Mouse (Mus musculus): Measurements from ENCODE around the gene Crocc.

Gene Crocc

DNA sequence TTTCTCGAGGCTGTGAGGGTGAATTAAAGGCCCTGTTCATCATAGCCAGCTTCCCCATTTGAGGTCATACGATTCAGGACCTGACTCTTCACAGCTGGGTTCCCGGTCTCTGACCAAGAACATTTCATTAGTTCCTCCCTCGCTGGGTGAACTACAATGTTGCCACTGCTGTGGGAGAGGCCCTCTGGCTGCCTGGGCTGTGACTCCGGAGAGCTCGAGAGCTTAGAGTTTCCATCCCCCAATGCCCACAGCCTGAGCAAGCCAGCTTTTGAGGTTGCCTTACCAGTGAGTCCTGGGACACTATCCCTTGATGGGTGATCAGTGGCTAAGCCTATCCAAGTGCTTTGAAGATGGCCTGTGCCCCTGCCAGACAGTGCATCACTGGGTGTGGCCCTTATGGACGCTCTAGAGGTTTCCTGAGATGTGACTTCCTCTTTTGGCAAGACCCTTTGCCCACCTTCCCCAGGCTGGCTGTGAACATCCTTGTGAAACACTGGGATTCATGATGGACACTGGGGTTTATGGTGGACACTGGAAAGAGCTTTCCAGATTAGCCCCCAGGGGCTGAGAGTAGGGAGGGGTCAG, 71.6 kb downstream of the Crocc start:
- no peak for ATAC-seq (ENCODE audit: insufficient number of reproducible peaks, low FRiP score, low TSS enrichment)

- ATAC-seq (ENCODE audit: insufficient number of reproducible peaks, low FRiP score, low TSS enrichment): no peak
These were observed 72.9 kb downstream of the Crocc start for GRCm38 (mm10) chr4:140987476-140987875.

DNA sequence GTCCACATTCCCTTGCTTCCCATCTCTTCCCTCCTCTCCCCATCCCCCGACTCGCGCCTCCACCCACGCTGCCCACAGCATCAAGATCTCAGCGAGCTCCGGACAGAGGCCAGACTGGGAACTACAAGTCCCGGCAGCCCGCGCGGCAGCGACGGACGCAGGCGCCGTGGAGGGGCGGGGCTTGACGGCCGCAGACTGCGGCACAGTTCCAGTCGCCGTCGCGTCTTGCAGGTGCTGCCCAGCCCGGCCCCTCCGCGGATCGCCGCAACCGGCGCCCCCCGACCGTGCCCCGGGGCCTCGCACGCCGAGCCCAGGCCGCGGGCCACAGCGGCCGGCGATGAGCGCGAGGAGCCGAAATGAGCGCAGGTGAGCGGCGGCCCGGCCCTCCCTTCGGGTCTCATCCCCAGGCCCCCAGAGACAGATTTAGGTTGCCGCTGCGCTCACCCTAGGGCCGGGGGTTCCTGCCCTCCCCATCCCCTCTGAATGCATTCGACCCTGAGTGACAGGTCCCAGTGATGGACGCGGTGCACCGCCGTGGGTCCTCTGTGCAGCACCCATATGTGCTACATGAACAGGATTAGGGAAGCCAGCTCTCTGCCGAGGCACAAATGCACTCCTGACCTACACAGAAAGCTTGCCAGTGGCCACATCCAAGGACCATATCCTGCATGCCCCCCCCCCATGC, 73.5 kb downstream of the Crocc start, which contains the start of gene Atp13a2:
Atp13a2 (plus strand) TSS at position 163 of the 685 bp plus-strand sequence.
- peak; percentile 88 for ATAC-seq (ENCODE audit: insufficient number of reproducible peaks, low FRiP score, low TSS enrichment)

DNA sequence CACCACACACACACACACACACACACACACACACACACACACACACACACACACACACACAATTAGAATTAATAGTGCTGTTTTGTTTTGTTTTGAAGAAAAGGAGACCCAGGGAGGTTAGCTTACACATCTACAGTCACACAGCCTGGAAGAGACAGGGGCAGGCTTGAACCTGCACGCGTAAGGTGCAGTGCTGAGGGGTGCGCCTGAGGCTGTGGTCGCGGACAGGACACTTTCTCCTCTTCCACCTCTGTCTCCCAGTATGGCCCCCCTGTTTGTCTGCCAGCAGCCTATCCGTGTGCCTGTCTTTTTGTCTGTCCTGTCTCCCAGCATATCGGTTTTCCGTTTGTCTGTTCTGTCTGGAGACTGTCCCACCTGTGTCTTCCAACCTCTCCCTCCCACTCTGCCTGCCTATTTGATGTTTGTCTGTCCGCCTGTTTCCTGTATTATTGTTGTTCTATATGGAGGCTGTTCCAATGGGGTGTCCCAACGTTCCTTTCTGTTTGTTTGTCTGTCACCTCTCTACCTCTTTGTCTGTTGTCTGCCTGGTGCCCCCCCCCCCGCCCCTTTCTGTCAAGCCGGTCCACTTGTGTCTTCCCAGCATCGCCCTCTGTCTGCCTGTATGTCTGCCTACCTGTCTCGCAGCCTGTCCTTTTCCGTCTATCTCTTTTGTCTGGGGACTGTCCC, 74.2 kb downstream of the Crocc start:
- no peak for ATAC-seq (ENCODE audit: insufficient number of reproducible peaks, low FRiP score, low TSS enrichment)

GRCm38 (mm10) chr4:140984544-140984943, 75.8 kb downstream of the Crocc start:
- ATAC-seq (ENCODE audit: insufficient number of reproducible peaks, low FRiP score, low TSS enrichment): no peak

DNA sequence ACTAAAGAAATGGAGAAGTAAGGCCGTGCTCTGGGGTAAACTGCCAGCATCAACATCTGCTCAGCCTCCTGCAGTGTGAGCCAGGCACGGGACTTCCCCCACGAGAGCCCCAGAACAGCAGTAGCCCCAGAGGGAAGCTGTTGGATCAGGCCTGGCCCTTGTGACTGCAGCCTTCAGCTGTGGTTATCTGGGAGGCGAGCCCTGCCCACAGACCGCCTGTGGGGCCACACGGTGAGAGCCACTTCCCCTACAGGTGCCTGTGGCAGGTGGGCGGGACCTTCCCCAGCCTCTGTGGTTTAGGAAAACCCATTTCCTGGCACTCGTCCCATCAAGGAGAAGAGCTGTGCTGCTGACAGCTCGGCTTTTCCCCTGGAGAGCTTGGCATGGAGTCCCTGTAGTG, 76.9 kb downstream of the Crocc start:
- ATAC-seq (ENCODE audit: insufficient number of reproducible peaks, low FRiP score, low TSS enrichment): no peak

DNA sequence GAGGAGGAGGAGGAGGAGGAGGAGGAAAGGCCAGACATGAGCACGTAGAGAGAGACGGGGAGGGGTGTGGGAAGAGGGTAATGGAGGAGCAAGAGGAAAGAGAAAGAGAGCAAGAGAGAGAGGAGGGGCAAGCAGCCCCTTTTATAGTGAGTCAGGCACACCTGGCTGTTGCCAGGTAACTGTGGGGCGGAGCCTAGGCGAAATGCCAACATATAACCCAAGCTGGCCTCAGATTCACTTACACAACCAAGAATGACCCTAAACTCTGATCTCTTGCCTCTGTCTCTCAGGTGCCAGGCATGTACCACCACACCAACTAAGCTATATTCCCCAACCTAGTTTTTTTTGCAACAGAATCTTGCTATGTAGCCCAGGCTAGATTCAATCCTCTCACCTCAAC, 77.5 kb downstream of the Crocc start:
- ATAC-seq (ENCODE audit: insufficient number of reproducible peaks, low FRiP score, low TSS enrichment): no peak

DNA sequence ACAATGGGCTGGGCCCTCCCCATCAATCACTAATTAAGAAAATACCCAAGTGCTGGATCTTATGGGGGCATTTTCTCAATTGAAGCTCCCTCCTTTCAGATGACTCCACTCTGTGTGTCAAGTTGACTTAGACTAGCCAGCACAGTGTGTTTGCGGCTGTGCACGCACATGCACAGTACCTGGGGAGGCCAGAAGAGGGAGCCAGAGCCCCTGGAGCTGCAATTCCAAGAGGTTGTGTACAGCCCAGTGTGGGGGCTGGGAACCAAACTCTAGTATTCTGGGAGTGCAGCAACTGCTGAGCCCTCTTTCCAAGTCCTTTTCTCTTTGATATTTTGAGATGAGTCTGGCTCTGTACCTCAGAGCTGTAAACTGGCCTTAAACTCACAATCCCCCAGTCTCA, 78.7 kb downstream of the Crocc start:
- no peak for ATAC-seq (ENCODE audit: insufficient number of reproducible peaks, low FRiP score, low TSS enrichment)

- no peak for ATAC-seq (ENCODE audit: insufficient number of reproducible peaks, low FRiP score, low TSS enrichment)
These were observed 82.3 kb downstream of the Crocc start for GRCm38 (mm10) chr4:140977886-140978692.

- no peak for ATAC-seq (ENCODE audit: insufficient number of reproducible peaks, low FRiP score, low TSS enrichment)
These were observed 83.1 kb downstream of the Crocc start for GRCm38 (mm10) chr4:140977278-140977677.

DNA sequence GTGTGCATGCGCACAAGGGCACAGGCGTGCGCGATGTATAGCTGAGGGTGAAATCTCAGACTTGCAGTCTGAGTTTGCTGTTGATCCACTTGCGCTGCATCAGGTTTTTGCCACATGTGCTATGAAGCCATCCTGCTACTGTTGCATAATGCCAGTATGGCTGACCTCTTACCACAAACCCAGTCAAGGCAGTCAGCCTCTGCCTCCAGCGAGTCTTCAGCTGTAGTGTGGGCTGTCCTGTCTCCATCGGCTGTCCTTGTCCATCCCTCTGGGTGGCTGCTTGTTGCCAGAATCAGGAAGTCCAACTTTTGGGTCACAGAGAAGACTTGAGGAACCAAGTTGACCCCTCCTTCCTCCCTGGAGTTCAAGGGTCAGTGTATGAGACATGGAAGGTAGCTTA, 85.0 kb downstream of the Crocc start:
- ATAC-seq (ENCODE audit: insufficient number of reproducible peaks, low FRiP score, low TSS enrichment): no peak

- ATAC-seq (ENCODE audit: insufficient number of reproducible peaks, low FRiP score, low TSS enrichment): no peak
These were observed 85.9 kb downstream of the Crocc start for GRCm38 (mm10) chr4:140974408-140974807.

- ATAC-seq (ENCODE audit: insufficient number of reproducible peaks, low FRiP score, low TSS enrichment): no peak
These were observed 88.7 kb downstream of the Crocc start for GRCm38 (mm10) chr4:140971691-140972090.

GRCm38 (mm10) chr4:140967386-140968159, 92.8 kb downstream of the Crocc start:
- no peak for ATAC-seq (ENCODE audit: insufficient number of reproducible peaks, low FRiP score, low TSS enrichment)
